Mouse (Mus musculus) NIH3T3 (cell line): ENCODE results near the gene Filip1.
A peak's percentile ranks its signal among the peaks of the same experiment; 100 is the strongest.

Source experiments
- DNase-seq: peaks from one replicate; pipeline ENCODE4 v3.0.0-alpha.2; 2012; ENCODE audit warnings: low read depth

The Filip1 gene

GRCm38 (mm10) chr9:79823856-79824255 lies 188.8 kb downstream of the Filip1 start:
- no peak for DNase-seq

GRCm38 (mm10) chr9:79823438-79823837 lies 189.2 kb downstream of the Filip1 start:
- no peak for DNase-seq

GRCm38 (mm10) chr9:79816464-79816863 lies 196.2 kb downstream of the Filip1 start:
- no peak for DNase-seq

GRCm38 (mm10) chr9:79816013-79816412 lies 196.6 kb downstream of the Filip1 start:
- no peak for DNase-seq

GRCm38 (mm10) chr9:79814592-79814991 lies 198.1 kb downstream of the Filip1 start:
- DNase-seq, result no peak

GRCm38 (mm10) chr9:79810969-79811902 lies 201.4 kb downstream of the Filip1 start:
- DNase-seq, result no peak

- no peak for DNase-seq
These were observed 202.1 kb downstream of the Filip1 start for GRCm38 (mm10) chr9:79810534-79810933.

- DNase-seq, result no peak
These were observed 203.2 kb downstream of the Filip1 start for GRCm38 (mm10) chr9:79809411-79809810.

GRCm38 (mm10) chr9:79807178-79807577 lies 205.5 kb downstream of the Filip1 start:
- no peak for DNase-seq

GRCm38 (mm10) chr9:79806317-79807075 lies 206.2 kb downstream of the Filip1 start:
- DNase-seq, result peak; percentile 74

- DNase-seq, result no peak
These were observed 207.2 kb downstream of the Filip1 start for GRCm38 (mm10) chr9:79805426-79805825.

GRCm38 (mm10) chr9:79796461-79797135 lies 216.1 kb downstream of the Filip1 start:
- DNase-seq, result no peak

GRCm38 (mm10) chr9:79795076-79795475 lies 217.6 kb downstream of the Filip1 start:
- no peak for DNase-seq

GRCm38 (mm10) chr9:79792841-79793835 lies 219.5 kb downstream of the Filip1 start, which contains the start of gene Tmem30a:
Gene Tmem30a, minus strand, starts transcription at chr9:79793507.
- DNase-seq, result peak; percentile 98

GRCm38 (mm10) chr9:79785794-79786085 lies 226.9 kb downstream of the Filip1 start:
- DNase-seq, result no peak

- DNase-seq, result no peak
These were observed 227.5 kb downstream of the Filip1 start for GRCm38 (mm10) chr9:79784934-79785793.

GRCm38 (mm10) chr9:79784439-79784838 lies 228.2 kb downstream of the Filip1 start:
- no peak for DNase-seq

- DNase-seq, result peak; percentile 19
These were observed 233.3 kb downstream of the Filip1 start for GRCm38 (mm10) chr9:79779354-79779753.

- peak; percentile 19 for DNase-seq
These were observed 245.6 kb downstream of the Filip1 start for GRCm38 (mm10) chr9:79766991-79767545.

GRCm38 (mm10) chr9:79765329-79765728 lies 247.3 kb downstream of the Filip1 start:
- DNase-seq, result no peak
